Comparison of ENCODE assay signal across 8 mouse cellular contexts in genomic region chr7:45628364-45629294, GRCm38 (mm10). TPM values are rescaled to one million over a fixed set of nuclear protein-coding genes. Genes with fewer than 3 reads are reported as not detected.
A peak's percentile ranks its signal among the peaks of the same experiment; 100 is the strongest.
DNase-seq lines count a peak whose midpoint lies in the region; ATAC-seq lines count a peak whose summit lies in the region.

No protein-coding gene starts in this region.

- no peaks in the 10 kb centered on the region for H3K9me3 ChIP-seq in forebrain, embryonic 12.5 days
- H3K9me3 ChIP-seq in liver, embryonic 16.5 days (replicated peaks; ENCODE audit: control insufficient read depth, low read length), result no peaks in the 10 kb centered on the region
- no peaks in the 10 kb centered on the region for H3K9me3 ChIP-seq in neural tube, embryonic 12.5 days
- no peaks in the 10 kb centered on the region for H3K9me3 ChIP-seq in stomach, embryonic 16.5 days (replicated peaks; ENCODE audit: control insufficient read depth, low read length)

- intact Hi-C loops in heart, postnatal 10 days (cut with DNase I), result loop anchor here (2.0 kb wide), 1 partner anchor 52 kb away; no protein-coding TSS in a partner anchor

- H3K4me1 ChIP-seq in forebrain, embryonic 12.5 days, result peaks cover 17% of the 10 kb centered on the region
- peaks cover 5% of the 10 kb centered on the region for H3K4me1 ChIP-seq in liver, embryonic 16.5 days (ENCODE audit: control insufficient read depth, low read depth, low read length)
- H3K4me1 ChIP-seq in neural tube, embryonic 12.5 days, result peaks cover 15% of the 10 kb centered on the region
- H3K4me1 ChIP-seq in stomach, embryonic 16.5 days (ENCODE audit: control insufficient read depth, insufficient read depth, low read length), result 0 out of 2 replicates have a peak, but pooled peaks cover 4% of the 10 kb centered on the region

- peak overlapping the region; percentile 96 for H3K4me2 ChIP-seq in forebrain, embryonic 12.5 days
- H3K4me2 ChIP-seq in liver, embryonic 16.5 days (ENCODE audit: low read depth, low read length), result peak overlapping the region; percentile 74
- H3K4me2 ChIP-seq in neural tube, embryonic 12.5 days (replicated peaks), result peak overlapping the region; percentile 97
- H3K4me2 ChIP-seq in stomach, embryonic 16.5 days (ENCODE audit: low read depth, low read length), result peak overlapping the region; percentile 99

- peak; percentile 69 to 74 for DNase-seq in CD8-positive naive resting alpha-beta T cell, adult 2 months (ENCODE audit: low read depth in 2 of 2, low spot score in 2 of 2)
- DNase-seq in heart, postnatal 10 days, result peak; percentile 92
- DNase-seq in kidney, postnatal 36 days, result peak; percentile 88 to 97

- peaks cover 79% of the 10 kb centered on the region for H3K27me3 ChIP-seq in forebrain, embryonic 12.5 days
- peaks cover 34% of the 10 kb centered on the region for H3K27me3 ChIP-seq in liver, embryonic 16.5 days (ENCODE audit: control insufficient read depth, insufficient read depth, low read depth, low read length)
- H3K27me3 ChIP-seq in neural tube, embryonic 12.5 days (replicated peaks), result peaks cover 27% of the 10 kb centered on the region
- H3K27me3 ChIP-seq in stomach, embryonic 16.5 days (ENCODE audit: control insufficient read depth, insufficient read depth, low read length), result no peaks in the 10 kb centered on the region

- peak overlapping the region; percentile 60 for H3K4me3 ChIP-seq in forebrain, embryonic 12.5 days (replicated peaks)
- H3K4me3 ChIP-seq in liver, embryonic 16.5 days (ENCODE audit: low read depth, low read length), result peak overlapping the region; percentile 58
- peak overlapping the region; percentile 55 for H3K4me3 ChIP-seq in neural tube, embryonic 12.5 days
- H3K4me3 ChIP-seq in stomach, embryonic 16.5 days (replicated peaks; ENCODE audit: low read length), result peak overlapping the region; percentile 58

- H3K9ac ChIP-seq in forebrain, embryonic 12.5 days, result peak overlapping the region; percentile 78
- peak overlapping the region; percentile 64 for H3K9ac ChIP-seq in liver, embryonic 16.5 days (ENCODE audit: low read depth, low read length)
- peak overlapping the region; percentile 83 for H3K9ac ChIP-seq in neural tube, embryonic 12.5 days
- H3K9ac ChIP-seq in stomach, embryonic 16.5 days (ENCODE audit: low read length), result peak overlapping the region; percentile 74

- peak overlapping the region; percentile 83 for H3K27ac ChIP-seq in forebrain, embryonic 12.5 days
- H3K27ac ChIP-seq in liver, embryonic 16.5 days (ENCODE audit: low read length), result no peak overlapping the region
- H3K27ac ChIP-seq in neural tube, embryonic 12.5 days, result peak overlapping the region; percentile 75
- peak overlapping the region; percentile 51; the same call in 1 of the 2 replicates for H3K27ac ChIP-seq in stomach, embryonic 16.5 days (ENCODE audit: low read length)

- 1% methylated on average over 104 of the region's 105 CpGs for WGBS in forebrain, embryonic 12.5 days
- WGBS in liver, embryonic 16.5 days (ENCODE audit: insufficient replicate concordance), result 2% methylated on average over 89 of the region's 105 CpGs
- WGBS in neural tube, embryonic 12.5 days, result under 1% methylated on average over 105 of the region's 105 CpGs
- under 1% methylated on average over 102 of the region's 105 CpGs for WGBS in stomach, embryonic 16.5 days

- peak; percentile 81; the same call in 1 of the 2 replicates for ATAC-seq in cerebellum, adult (ENCODE audit: insufficient number of reproducible peaks, low FRiP score, low TSS enrichment)
- peak; percentile 85 for ATAC-seq in forebrain, embryonic 12.5 days (ENCODE audit: low FRiP score)
- peak; percentile 79 for ATAC-seq in liver, embryonic 16.5 days (ENCODE audit: low read depth)
- peak; percentile 77 for ATAC-seq in neural tube, embryonic 12.5 days (ENCODE audit: low FRiP score, low read depth)
- peak; percentile 86 for ATAC-seq in stomach, embryonic 16.5 days (ENCODE audit: insufficient read depth, low FRiP score)

- H3K36me3 ChIP-seq in forebrain, embryonic 12.5 days (replicated peaks), result no peaks in the 10 kb centered on the region
- H3K36me3 ChIP-seq in liver, embryonic 16.5 days (ENCODE audit: control insufficient read depth, insufficient read depth), result no peaks in the 10 kb centered on the region
- H3K36me3 ChIP-seq in neural tube, embryonic 12.5 days, result no peaks in the 10 kb centered on the region
- H3K36me3 ChIP-seq in stomach, embryonic 16.5 days (ENCODE audit: control insufficient read depth, insufficient read depth, low read length), result no peaks in the 10 kb centered on the region

RNA-seq across cellular contexts. Expression of gene Rasip1, which starts 1.3 kb away (rescaled TPM):
- 8.3 and 8.9 TPM in 2 replicates for polyA plus RNA-seq in forebrain, embryonic 12.5 days (2016; fragmentation: Nextera tagmentation; extraction: Ambion mirVana)
- 10 to 100 TPM; 51.9 to 52.4 TPM for total RNA-seq in heart, postnatal 10 days (2021)
- 1.7 and 1.8 TPM in 2 replicates for polyA plus RNA-seq in liver, embryonic 16.5 days (2015; fragmentation: Nextera tagmentation; extraction: Ambion mirVana)
- 16.5 and 16.8 TPM in 2 replicates for polyA plus RNA-seq in neural tube, embryonic 12.5 days (2016; fragmentation: Nextera tagmentation; extraction: Ambion mirVana)
- 3.3 and 4.4 TPM in 2 replicates for polyA plus RNA-seq in stomach, embryonic 16.5 days (2015; fragmentation: Nextera tagmentation; extraction: Ambion mirVana)

RNA-seq across cellular contexts. Expression of gene Izumo1, which starts 7.0 kb away (rescaled TPM):
- polyA plus RNA-seq in forebrain, embryonic 12.5 days (2016; fragmentation: Nextera tagmentation; extraction: Ambion mirVana), result 0.13 TPM in 1 of 2 replicates, not detected in the other
- under 1 TPM; 0.22 to 0.65 TPM for total RNA-seq in heart, postnatal 10 days (2021)
- 0.05 and 0.06 TPM in 2 replicates for polyA plus RNA-seq in liver, embryonic 16.5 days (2015; fragmentation: Nextera tagmentation; extraction: Ambion mirVana)
- polyA plus RNA-seq in neural tube, embryonic 12.5 days (2016; fragmentation: Nextera tagmentation; extraction: Ambion mirVana), result 0.23 TPM in 1 of 2 replicates, not detected in the other
- polyA plus RNA-seq in stomach, embryonic 16.5 days (2015; fragmentation: Nextera tagmentation; extraction: Ambion mirVana), result 0.15 TPM in 1 of 2 replicates, not detected in the other

RNA-seq across cellular contexts. Expression of gene Mamstr, which starts 11.1 kb away (rescaled TPM):
- polyA plus RNA-seq in forebrain, embryonic 12.5 days (2016; fragmentation: Nextera tagmentation; extraction: Ambion mirVana), result 2.6 and 3.1 TPM in 2 replicates
- total RNA-seq in heart, postnatal 10 days (2021), result 1 to 10 TPM; 7.5 to 8.5 TPM
- polyA plus RNA-seq in liver, embryonic 16.5 days (2015; fragmentation: Nextera tagmentation; extraction: Ambion mirVana), result 0.58 and 1.3 TPM in 2 replicates
- polyA plus RNA-seq in neural tube, embryonic 12.5 days (2016; fragmentation: Nextera tagmentation; extraction: Ambion mirVana), result 3.5 and 4.9 TPM in 2 replicates
- polyA plus RNA-seq in stomach, embryonic 16.5 days (2015; fragmentation: Nextera tagmentation; extraction: Ambion mirVana), result 10.9 and 14.2 TPM in 2 replicates

RNA-seq across cellular contexts. Expression of gene Fut1, which starts 11.5 kb away (rescaled TPM):
- 0.10 and 0.24 TPM in 2 replicates for polyA plus RNA-seq in forebrain, embryonic 12.5 days (2016; fragmentation: Nextera tagmentation; extraction: Ambion mirVana)
- total RNA-seq in heart, postnatal 10 days (2021), result not detected
- not detected in 2 replicates for polyA plus RNA-seq in liver, embryonic 16.5 days (2015; fragmentation: Nextera tagmentation; extraction: Ambion mirVana)
- polyA plus RNA-seq in neural tube, embryonic 12.5 days (2016; fragmentation: Nextera tagmentation; extraction: Ambion mirVana), result not detected in 2 replicates
- 1.2 and 1.5 TPM in 2 replicates for polyA plus RNA-seq in stomach, embryonic 16.5 days (2015; fragmentation: Nextera tagmentation; extraction: Ambion mirVana)

RNA-seq across cellular contexts. Expression of gene Fgf21, which starts 13.3 kb away (rescaled TPM):
- not detected in 2 replicates for polyA plus RNA-seq in forebrain, embryonic 12.5 days (2016; fragmentation: Nextera tagmentation; extraction: Ambion mirVana)
- not detected for total RNA-seq in heart, postnatal 10 days (2021)
- not detected in 2 replicates for polyA plus RNA-seq in liver, embryonic 16.5 days (2015; fragmentation: Nextera tagmentation; extraction: Ambion mirVana)
- polyA plus RNA-seq in neural tube, embryonic 12.5 days (2016; fragmentation: Nextera tagmentation; extraction: Ambion mirVana), result not detected in 2 replicates
- 0.28 and 0.32 TPM in 2 replicates for polyA plus RNA-seq in stomach, embryonic 16.5 days (2015; fragmentation: Nextera tagmentation; extraction: Ambion mirVana)
